Mouse (Mus musculus): ENCODE measurements around the gene Gm2026. TPM values are rescaled to one million over a fixed set of nuclear protein-coding genes. Genes with fewer than 3 reads are reported as not detected.
"Not testable (repeated sequence)": the region's sequence is repeated elsewhere in the genome, so short reads cannot be mapped to it uniquely, and the experiment has no call there.

Gene Gm2026
- polyA plus RNA-seq (2012; rRNA removed), result 0.22 TPM in 2 replicates

DNA sequence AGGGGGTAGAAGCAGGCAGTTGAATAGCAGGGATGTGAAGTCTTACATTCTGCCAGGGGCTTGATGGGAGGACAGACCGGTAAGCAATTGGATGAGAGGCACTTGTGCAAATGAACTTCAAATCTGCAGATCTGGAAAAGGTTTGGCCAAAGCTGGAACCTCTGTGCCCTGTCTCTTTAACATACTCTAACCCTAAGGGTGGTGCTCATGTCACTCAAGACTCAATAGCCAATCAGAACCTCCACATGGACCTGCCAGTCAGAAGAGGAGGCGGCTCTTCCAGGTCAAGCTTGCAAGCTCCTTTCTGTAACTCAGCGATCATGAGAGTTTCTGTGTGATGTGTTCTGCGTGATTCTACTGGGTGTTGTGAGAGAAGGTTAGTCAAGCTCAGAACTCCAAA is at the start of gene Gm2026:
Gene Gm2026 (plus strand): TSS at position 301 of the 400 bp plus-strand sequence.
- not testable (repeated sequence) for H3K4me3 ChIP-seq (ENCODE audit: control insufficient read depth, insufficient read depth, low read length); DNase-seq; H3K27me3 ChIP-seq (ENCODE audit: control insufficient read depth, insufficient read depth, low read length); H3K36me3 ChIP-seq (ENCODE audit: control insufficient read depth, insufficient read depth, low read length); H3K27ac ChIP-seq (ENCODE audit: control insufficient read depth, insufficient read depth, low read length); H3K4me1 ChIP-seq (replicated peaks; ENCODE audit: control insufficient read depth, insufficient read depth, low read length)
- no CpG with 5 or more reads among the region's 4 CpGs for WGBS

DNA sequence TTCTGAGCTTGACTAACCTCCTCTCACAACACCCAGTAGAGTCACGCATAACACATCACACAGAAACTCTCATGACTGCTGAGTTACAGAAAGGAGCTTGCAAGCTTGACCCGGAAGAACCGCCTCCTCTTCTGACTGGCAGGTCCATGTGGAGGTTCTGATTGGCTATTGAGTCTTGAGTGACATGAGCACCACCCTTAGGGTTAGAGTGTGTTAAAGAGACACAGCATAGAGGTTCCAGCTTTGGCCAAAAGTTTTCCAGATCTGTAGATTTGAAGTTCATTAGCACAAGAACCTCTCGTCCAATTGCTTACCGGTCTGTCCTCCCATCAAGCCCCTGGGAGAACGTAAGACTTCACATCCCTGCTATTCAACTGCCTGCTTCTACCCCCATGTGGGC is 34.1 kb upstream of the Gm2026 start, which contains the start of gene Zfp966:
Gene Zfp966 (minus strand): TSS at position 101 of the 400 bp plus-strand sequence.
- H3K36me3 ChIP-seq (ENCODE audit: control insufficient read depth, insufficient read depth, low read length); H3K4me1 ChIP-seq (replicated peaks; ENCODE audit: control insufficient read depth, insufficient read depth, low read length); DNase-seq; H3K4me3 ChIP-seq (ENCODE audit: control insufficient read depth, insufficient read depth, low read length); H3K27ac ChIP-seq (ENCODE audit: control insufficient read depth, insufficient read depth, low read length); H3K27me3 ChIP-seq (ENCODE audit: control insufficient read depth, insufficient read depth, low read length): not testable (repeated sequence)
- no CpG with 5 or more reads among the region's 6 CpGs for WGBS

Other genes starting within 250 kb of the Gm2026 start
- not detected in 2 replicates for gene Gm2007, start 223.8 kb upstream of the Gm2026 start, polyA plus RNA-seq (2012; rRNA removed)
- 0.56 and 0.92 TPM in 2 replicates for gene Gm14288, start 164.2 kb upstream of the Gm2026 start, polyA plus RNA-seq (2012; rRNA removed)
- gene Gm6710, start 96.1 kb upstream of the Gm2026 start, polyA plus RNA-seq (2012; rRNA removed), result 0.24 and 1.2 TPM in 2 replicates
- 0.80 and 0.97 TPM in 2 replicates for gene Zfp966, start 34.2 kb upstream of the Gm2026 start, polyA plus RNA-seq (2012; rRNA removed)
- gene Gm2004, start 184.5 kb downstream of the Gm2026 start, polyA plus RNA-seq (2012; rRNA removed), result 0.17 TPM in 1 of 2 replicates, not detected in the other

Measured in thymus, adult 2 months (tissue).